Mouse (Mus musculus): Measurements from ENCODE around the gene Ly6g5c.

Gene Ly6g5c

DNA sequence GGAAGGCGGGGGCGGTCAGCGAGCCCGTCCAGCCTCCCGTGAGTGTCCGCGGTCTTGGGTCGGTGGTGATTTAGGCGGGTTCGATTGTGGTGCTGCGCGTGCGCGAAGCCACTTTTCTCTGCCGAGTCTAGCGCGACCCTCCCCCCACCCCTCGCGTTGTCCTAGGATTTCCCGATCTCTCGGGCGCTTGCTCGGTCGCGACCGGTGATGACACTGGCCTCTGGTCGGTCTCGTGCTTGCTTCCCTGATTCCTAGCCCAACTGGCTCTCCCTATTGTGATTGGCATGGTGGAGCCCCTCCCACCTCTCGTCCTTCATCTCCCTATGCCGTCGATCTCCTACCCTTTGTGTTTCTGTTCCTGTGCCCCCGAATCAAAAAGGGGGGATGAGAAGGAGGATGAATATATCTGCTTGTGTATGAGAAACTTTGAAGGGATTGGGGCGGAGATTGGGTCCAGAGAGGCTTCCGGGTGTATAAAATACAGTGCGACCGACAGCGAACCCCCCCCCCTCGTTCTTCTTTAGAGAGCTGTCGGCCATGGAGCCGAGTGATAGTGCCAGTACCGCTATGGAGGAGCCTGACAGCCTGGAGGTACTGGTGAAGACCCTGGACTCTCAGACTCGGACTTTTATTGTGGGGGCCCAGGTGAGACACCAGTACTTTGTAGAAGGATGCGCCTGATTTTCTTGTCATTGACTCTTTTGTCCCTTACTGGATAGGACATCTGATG lies 27.7 kb downstream of the Ly6g5c start:
- in situ Hi-C loops (cut with MboI; ENCODE audit: low sequenced_read_pairs), result no loop called here

DNA sequence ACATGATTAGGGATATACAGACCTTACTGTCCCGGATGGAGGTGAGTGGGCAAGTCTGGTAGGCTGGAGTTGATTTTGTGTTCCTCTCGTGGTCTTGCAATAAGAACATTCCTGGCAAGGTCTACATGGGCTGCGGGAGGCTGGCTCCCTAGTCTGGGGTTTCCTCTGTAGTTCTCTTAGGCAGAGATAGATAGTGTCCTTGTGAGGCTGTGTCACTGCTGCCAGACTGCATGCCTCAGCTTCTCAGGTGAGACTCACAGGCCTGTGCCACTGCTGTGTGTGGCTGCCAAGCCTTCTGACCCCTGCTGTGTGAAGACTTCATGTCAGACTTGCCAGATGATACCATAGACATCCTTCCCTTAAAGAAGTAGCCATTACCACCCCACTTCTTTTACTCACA lies 31.2 kb downstream of the Ly6g5c start:
- in situ Hi-C loops (cut with MboI; ENCODE audit: low sequenced_read_pairs), result no loop called here

GRCm38 (mm10) chr17:35140490-35140996 lies 32.5 kb downstream of the Ly6g5c start:
- in situ Hi-C loops (cut with MboI; ENCODE audit: low sequenced_read_pairs), result no loop called here

GRCm38 (mm10) chr17:35141971-35142370 lies 33.9 kb downstream of the Ly6g5c start:
- in situ Hi-C loops (cut with MboI; ENCODE audit: low sequenced_read_pairs), result no loop called here

DNA sequence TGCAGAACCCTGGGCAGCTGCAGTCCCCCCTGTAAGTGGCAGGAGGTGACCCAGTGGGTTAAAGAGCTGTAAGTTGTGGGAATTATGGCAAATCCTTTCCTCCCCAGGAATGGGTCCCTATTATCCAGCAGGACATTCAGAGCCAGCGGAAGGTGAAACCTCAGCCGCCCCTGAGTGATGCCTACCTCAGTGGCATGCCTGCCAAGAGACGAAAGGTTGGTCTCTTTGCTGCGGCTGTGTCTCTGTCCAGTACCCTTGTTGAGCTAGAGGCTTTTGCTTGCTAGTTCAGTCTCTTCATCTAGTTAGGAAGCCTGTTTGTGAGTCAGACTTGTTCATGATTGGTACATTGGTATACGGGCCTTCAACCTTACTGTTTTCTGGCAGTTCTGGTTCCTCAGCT lies 38.1 kb downstream of the Ly6g5c start:
- in situ Hi-C loops (cut with MboI; ENCODE audit: low sequenced_read_pairs), result no loop called here

DNA sequence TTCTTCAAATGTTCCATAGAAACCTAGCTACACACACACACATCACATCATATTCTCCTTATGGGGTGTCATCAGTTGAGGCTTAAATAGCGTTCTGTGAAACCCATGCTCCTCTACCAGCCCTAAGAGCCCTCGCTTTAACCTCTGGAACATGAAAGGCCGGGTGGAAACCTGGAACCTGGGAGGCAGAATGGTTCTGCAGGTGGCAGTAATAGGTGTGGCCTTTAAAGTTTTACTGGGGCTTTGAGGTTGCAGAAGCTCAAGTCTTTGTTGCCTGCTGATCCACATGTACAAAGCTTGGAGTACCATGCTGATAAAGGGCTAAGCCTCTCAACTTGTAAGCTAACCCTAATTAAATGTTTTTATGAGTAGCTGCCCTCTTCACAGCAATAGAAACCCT lies 39.3 kb downstream of the Ly6g5c start:
- in situ Hi-C loops (cut with MboI; ENCODE audit: low sequenced_read_pairs), result no loop called here

GRCm38 (mm10) chr17:35147922-35148639 lies 40.0 kb downstream of the Ly6g5c start:
- in situ Hi-C loops (cut with MboI; ENCODE audit: low sequenced_read_pairs), result no loop called here

GRCm38 (mm10) chr17:35152121-35152520 lies 44.0 kb downstream of the Ly6g5c start:
- in situ Hi-C loops (cut with MboI; ENCODE audit: low sequenced_read_pairs), result no loop called here

DNA sequence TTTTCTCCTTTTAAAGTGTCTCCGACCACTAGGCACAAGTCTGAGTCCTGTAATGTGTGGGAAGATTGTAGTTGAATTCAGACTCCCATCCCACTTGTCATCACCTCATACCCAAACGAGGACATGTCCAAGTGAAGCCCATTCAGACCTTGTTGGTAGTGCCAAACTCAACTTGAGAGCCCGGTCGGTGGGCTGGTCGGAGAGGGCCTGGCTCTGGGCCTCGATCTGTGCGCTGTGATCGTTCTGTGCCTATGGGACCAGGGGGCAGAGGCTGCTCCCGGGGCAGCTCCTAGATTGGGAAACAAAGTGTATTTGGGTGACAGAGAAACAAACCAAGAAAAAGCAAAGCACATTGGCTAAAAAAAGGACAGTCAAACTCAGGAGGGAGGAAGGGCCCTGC lies 45.0 kb downstream of the Ly6g5c start:
- in situ Hi-C loops (cut with MboI; ENCODE audit: low sequenced_read_pairs), result no loop called here

DNA sequence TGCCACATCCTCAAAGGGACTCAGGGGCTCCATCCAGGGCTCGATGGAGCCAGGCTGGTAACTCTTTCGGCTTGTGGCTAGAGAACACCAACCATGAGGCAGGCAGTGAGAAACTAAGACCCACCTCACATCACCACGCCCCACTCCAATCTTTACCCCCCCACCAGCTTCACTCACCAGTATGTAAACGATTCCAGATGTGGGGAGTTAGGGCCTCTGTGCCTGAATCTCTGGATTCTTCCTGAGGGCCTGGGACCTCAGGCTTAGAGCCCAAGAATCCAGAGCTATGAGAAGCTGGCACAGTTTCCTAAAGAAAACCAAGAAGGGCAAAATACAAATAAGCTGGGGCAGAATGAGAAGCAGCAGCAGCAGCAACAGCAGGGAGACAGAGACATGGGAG lies 45.9 kb downstream of the Ly6g5c start:
- in situ Hi-C loops (cut with MboI; ENCODE audit: low sequenced_read_pairs), result no loop called here

- in situ Hi-C loops (cut with MboI; ENCODE audit: low sequenced_read_pairs), result no loop called here
Observed at GRCm38 (mm10) chr17:35154616-35155015, 46.5 kb downstream of the Ly6g5c start.

DNA sequence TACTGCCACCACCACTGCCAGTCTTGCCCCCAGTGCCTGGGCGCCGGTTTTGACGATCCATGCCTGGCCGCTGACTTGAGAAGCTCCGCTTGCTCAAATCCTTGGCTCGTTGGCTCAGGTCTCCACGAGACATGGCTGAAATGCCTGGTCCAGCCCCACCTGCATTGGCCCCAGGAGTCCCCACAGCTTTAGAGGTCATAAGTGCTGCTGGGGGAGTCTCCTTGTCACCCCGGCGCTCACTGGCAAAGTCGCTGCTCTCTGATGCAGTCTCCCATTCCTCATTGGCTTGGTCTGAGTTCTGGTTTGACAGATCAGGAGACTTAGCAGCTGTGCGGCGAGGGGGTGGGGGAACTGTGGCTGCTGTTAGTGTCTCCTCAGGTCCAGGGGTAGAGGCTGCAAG lies 47.4 kb downstream of the Ly6g5c start:
- in situ Hi-C loops (cut with MboI; ENCODE audit: low sequenced_read_pairs), result no loop called here

GRCm38 (mm10) chr17:35156461-35157200 lies 48.6 kb downstream of the Ly6g5c start:
- in situ Hi-C loops (cut with MboI; ENCODE audit: low sequenced_read_pairs), result no loop called here

DNA sequence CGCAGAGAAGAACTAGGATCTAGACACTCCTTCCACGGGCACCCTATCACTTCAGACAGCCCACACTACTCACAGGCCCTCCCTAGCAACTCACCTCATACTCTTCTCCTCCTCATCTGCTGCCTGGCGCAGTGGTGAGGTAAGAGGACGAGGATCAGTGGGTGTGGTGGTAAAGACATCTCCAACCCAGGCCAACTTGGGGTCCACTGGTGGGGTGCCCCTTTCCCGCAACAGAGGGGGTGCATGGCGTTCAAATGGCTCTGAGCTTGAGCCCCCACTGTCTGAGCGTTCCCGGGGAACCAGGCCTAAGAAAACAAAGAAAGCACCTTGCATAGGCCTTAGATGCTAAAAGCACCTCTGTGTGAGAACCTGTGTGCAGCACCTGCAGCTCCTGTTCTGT lies 49.2 kb downstream of the Ly6g5c start:
- in situ Hi-C loops (cut with MboI; ENCODE audit: low sequenced_read_pairs), result no loop called here

- in situ Hi-C loops (cut with MboI; ENCODE audit: low sequenced_read_pairs), result no loop called here
Observed at GRCm38 (mm10) chr17:35157661-35158175, 49.6 kb downstream of the Ly6g5c start.

DNA sequence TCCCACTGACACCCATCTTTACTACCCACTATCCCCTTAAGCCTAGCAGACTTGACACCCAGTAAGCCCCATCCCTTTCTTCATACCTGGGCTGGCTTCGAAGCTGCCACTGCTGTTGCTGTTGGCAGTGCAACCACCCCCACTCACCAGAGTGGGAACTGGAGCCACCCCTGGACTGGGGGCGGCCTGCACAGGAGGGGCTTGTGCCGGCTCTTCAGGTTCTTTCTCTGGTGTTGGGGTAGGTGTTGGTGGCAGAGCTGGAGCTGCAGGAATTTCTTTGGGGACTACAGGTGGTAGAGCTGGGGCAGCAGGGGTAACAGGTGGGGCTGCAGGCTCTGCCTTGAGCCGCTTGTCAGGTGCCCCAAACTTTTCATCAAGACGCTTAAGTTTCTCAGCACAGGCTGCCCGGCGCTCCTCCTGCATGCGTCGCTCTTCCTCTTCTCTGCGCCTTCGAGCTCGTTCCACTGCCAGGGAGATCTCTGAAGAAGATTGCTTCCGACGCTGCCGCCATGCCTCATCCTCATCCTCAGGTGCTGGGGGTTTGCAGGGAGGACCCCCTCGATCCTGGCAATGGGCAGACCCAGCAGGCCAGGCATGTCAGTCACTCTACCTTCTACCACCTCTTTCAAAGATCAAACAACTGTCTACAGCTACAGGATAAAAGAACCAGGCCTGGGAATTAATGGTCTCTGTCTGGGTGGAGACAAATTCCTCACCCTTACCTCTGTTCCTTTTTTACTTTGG lies 50.9 kb downstream of the Ly6g5c start:
- in situ Hi-C loops (cut with MboI; ENCODE audit: low sequenced_read_pairs), result no loop called here

GRCm38 (mm10) chr17:35159638-35160037 lies 51.6 kb downstream of the Ly6g5c start:
- in situ Hi-C loops (cut with MboI; ENCODE audit: low sequenced_read_pairs), result no loop called here

- in situ Hi-C loops (cut with MboI; ENCODE audit: low sequenced_read_pairs), result no loop called here
Observed at GRCm38 (mm10) chr17:35161421-35161820, 53.3 kb downstream of the Ly6g5c start.

Data from CH12F3 (cell line).